Mouse (Mus musculus): ENCODE data around the gene Gid8.

GRCm38 (mm10) chr2:180737984-180738383 lies 28.1 kb downstream of the Gid8 start:
- no peak for TF ChIP-seq POLR2A (IDR thresholded peaks at IDR 0.05; ENCODE audit: control insufficient read depth in 1 of 2, insufficient read depth in 1 of 2, low read depth in 1 of 2, low read length in 2 of 2, poor library complexity in 1 of 2)
- no peak for TF ChIP-seq UBTF (IDR thresholded peaks at IDR 0.05; ENCODE audit: borderline replicate concordance, insufficient read depth, low read depth, low read length)

Data from MEL (cell line).